Mouse (Mus musculus): ENCODE data around the gene Lmod3. TPM values are rescaled to one million over a fixed set of nuclear protein-coding genes. Genes with fewer than 3 reads are reported as not detected.

Lmod3 gene
- polyA plus RNA-seq (2014; fragmentation: Nextera tagmentation; extraction: Ambion mirVana): not detected in 2 replicates

GRCm38 (mm10) chr6:97252711-97253221 is at the start of gene Lmod3:
Gene Lmod3 (minus strand): TSS chr6:97252759.
- Histone ChIP-seq H3K4me1 (replicated peaks; ENCODE audit: control insufficient read depth, insufficient read depth, low read length) (no peaks in the 10 kb centered on the region), H3K4me2 (ENCODE audit: low read depth, low read length, severe bottlenecking) (no peak within 1 kb of the TSS), H3K27me3 (ENCODE audit: control insufficient read depth, insufficient read depth, low read length) (no peaks in the 10 kb centered on the region), H3K27ac (ENCODE audit: low read depth, low read length) (no peak within 1 kb of the TSS), H3K9me3 (ENCODE audit: control insufficient read depth, low read length) (no peaks in the 10 kb centered on the region), H3K36me3 (ENCODE audit: control insufficient read depth, insufficient read depth, low read length) (no peaks in the 10 kb centered on the region), H3K9ac (ENCODE audit: low read length) (no peak within 1 kb of the TSS), H3K4me3 (ENCODE audit: low read depth, low read length) (no peak within 1 kb of the TSS)
- 34% methylated on average over 9 of the region's 9 CpGs for WGBS
- no peak for DNase-seq (ENCODE audit: low spot score)
- no peak for ATAC-seq (replicated peaks; ENCODE audit: low FRiP score)

GRCm38 (mm10) chr6:97302303-97302702 is 49.7 kb upstream of the Lmod3 start:
- no peak for ATAC-seq (replicated peaks; ENCODE audit: low FRiP score)
- H3K27ac ChIP-seq (ENCODE audit: low read depth, low read length): no peak overlapping the region
- H3K4me2 ChIP-seq (ENCODE audit: low read depth, low read length, severe bottlenecking): no peak overlapping the region
- no peak overlapping the region for H3K9ac ChIP-seq (ENCODE audit: low read length)
- no peak for DNase-seq (ENCODE audit: low spot score)
- H3K36me3 ChIP-seq (ENCODE audit: control insufficient read depth, insufficient read depth, low read length): peaks cover 5% of the 10 kb centered on the region; the same call in 1 of the 2 replicates
- 80% methylated on average over 7 of the region's 7 CpGs for WGBS
- no peaks in the 10 kb centered on the region for H3K9me3 ChIP-seq (ENCODE audit: control insufficient read depth, low read length)
- H3K4me3 ChIP-seq (ENCODE audit: low read depth, low read length): no peak overlapping the region
- H3K4me1 ChIP-seq (replicated peaks; ENCODE audit: control insufficient read depth, insufficient read depth, low read length): peaks cover 2% of the 10 kb centered on the region; the same call in 1 of the 2 replicates
- no peaks in the 10 kb centered on the region for H3K27me3 ChIP-seq (ENCODE audit: control insufficient read depth, insufficient read depth, low read length)

GRCm38 (mm10) chr6:97300659-97301058 is 48.1 kb upstream of the Lmod3 start:
- H3K27me3 ChIP-seq (ENCODE audit: control insufficient read depth, insufficient read depth, low read length): no peaks in the 10 kb centered on the region
- 95% methylated on average over 6 of the region's 6 CpGs for WGBS
- H3K4me3 ChIP-seq (ENCODE audit: low read depth, low read length): no peak overlapping the region
- H3K36me3 ChIP-seq (ENCODE audit: control insufficient read depth, insufficient read depth, low read length): peaks cover 7% of the 10 kb centered on the region; the same call in 1 of the 2 replicates
- no peaks in the 10 kb centered on the region for H3K9me3 ChIP-seq (ENCODE audit: control insufficient read depth, low read length)
- DNase-seq (ENCODE audit: low spot score) (no peak), ATAC-seq (replicated peaks; ENCODE audit: low FRiP score) (no peak)
- no peaks in the 10 kb centered on the region for H3K4me1 ChIP-seq (replicated peaks; ENCODE audit: control insufficient read depth, insufficient read depth, low read length)
- no peak overlapping the region for H3K9ac ChIP-seq (ENCODE audit: low read length)
- H3K27ac ChIP-seq (ENCODE audit: low read depth, low read length): no peak overlapping the region
- no peak overlapping the region for H3K4me2 ChIP-seq (ENCODE audit: low read depth, low read length, severe bottlenecking)

GRCm38 (mm10) chr6:97300180-97300579 is 47.6 kb upstream of the Lmod3 start:
- DNase-seq (ENCODE audit: low spot score) (no peak), ATAC-seq (replicated peaks; ENCODE audit: low FRiP score) (no peak)
- H3K9me3 ChIP-seq (ENCODE audit: control insufficient read depth, low read length): no peaks in the 10 kb centered on the region
- H3K27ac ChIP-seq (ENCODE audit: low read depth, low read length): no peak overlapping the region
- H3K4me3 ChIP-seq (ENCODE audit: low read depth, low read length): no peak overlapping the region
- H3K4me2 ChIP-seq (ENCODE audit: low read depth, low read length, severe bottlenecking): no peak overlapping the region
- H3K27me3 ChIP-seq (ENCODE audit: control insufficient read depth, insufficient read depth, low read length): no peaks in the 10 kb centered on the region
- peaks cover 10% of the 10 kb centered on the region; the same call in 1 of the 2 replicates for H3K36me3 ChIP-seq (ENCODE audit: control insufficient read depth, insufficient read depth, low read length)
- no peaks in the 10 kb centered on the region for H3K4me1 ChIP-seq (replicated peaks; ENCODE audit: control insufficient read depth, insufficient read depth, low read length)
- WGBS: 95% methylated on average over 6 of the region's 6 CpGs
- no peak overlapping the region for H3K9ac ChIP-seq (ENCODE audit: low read length)

- no peak for DNase-seq (ENCODE audit: low spot score)
- no peak overlapping the region for H3K27ac ChIP-seq (ENCODE audit: low read depth, low read length)
- no peaks in the 10 kb centered on the region for H3K27me3 ChIP-seq (ENCODE audit: control insufficient read depth, insufficient read depth, low read length)
- no peaks in the 10 kb centered on the region for H3K4me1 ChIP-seq (replicated peaks; ENCODE audit: control insufficient read depth, insufficient read depth, low read length)
- H3K4me3 ChIP-seq (ENCODE audit: low read depth, low read length): no peak overlapping the region
- peaks cover 5% of the 10 kb centered on the region; the same call in 1 of the 2 replicates for H3K36me3 ChIP-seq (ENCODE audit: control insufficient read depth, insufficient read depth, low read length)
- no peaks in the 10 kb centered on the region for H3K9me3 ChIP-seq (ENCODE audit: control insufficient read depth, low read length)
- ATAC-seq (replicated peaks; ENCODE audit: low FRiP score): no peak
- 93% methylated on average over 3 of the region's 3 CpGs for WGBS
- H3K4me2 ChIP-seq (ENCODE audit: low read depth, low read length, severe bottlenecking): no peak overlapping the region
- no peak overlapping the region for H3K9ac ChIP-seq (ENCODE audit: low read length)
Measured at GRCm38 (mm10) chr6:97297151-97297550, 44.6 kb upstream of the Lmod3 start.

- Histone ChIP-seq H3K9me3 (ENCODE audit: control insufficient read depth, low read length) (no peaks in the 10 kb centered on the region), H3K4me3 (ENCODE audit: low read depth, low read length) (no peak overlapping the region), H3K27me3 (ENCODE audit: control insufficient read depth, insufficient read depth, low read length) (no peaks in the 10 kb centered on the region), H3K9ac (ENCODE audit: low read length) (no peak overlapping the region), H3K4me2 (ENCODE audit: low read depth, low read length, severe bottlenecking) (no peak overlapping the region), H3K4me1 (replicated peaks; ENCODE audit: control insufficient read depth, insufficient read depth, low read length) (peaks cover 5% of the 10 kb centered on the region; the same call in 1 of the 2 replicates), H3K27ac (ENCODE audit: low read depth, low read length) (no peak overlapping the region), H3K36me3 (ENCODE audit: control insufficient read depth, insufficient read depth, low read length) (peaks cover 5% of the 10 kb centered on the region; the same call in 1 of the 2 replicates)
- DNase-seq (ENCODE audit: low spot score) (no peak), ATAC-seq (replicated peaks; ENCODE audit: low FRiP score) (no peak)
- 95% methylated on average over 21 of the region's 21 CpGs for WGBS
Measured at GRCm38 (mm10) chr6:97295866-97296527, 43.4 kb upstream of the Lmod3 start.

- Histone ChIP-seq H3K36me3 (ENCODE audit: control insufficient read depth, insufficient read depth, low read length) (peaks cover 5% of the 10 kb centered on the region; the same call in 1 of the 2 replicates), H3K9ac (ENCODE audit: low read length) (no peak overlapping the region), H3K4me1 (replicated peaks; ENCODE audit: control insufficient read depth, insufficient read depth, low read length) (peaks cover 5% of the 10 kb centered on the region; the same call in 1 of the 2 replicates), H3K4me3 (ENCODE audit: low read depth, low read length) (no peak overlapping the region), H3K27ac (ENCODE audit: low read depth, low read length) (no peak overlapping the region), H3K4me2 (ENCODE audit: low read depth, low read length, severe bottlenecking) (no peak overlapping the region), H3K9me3 (ENCODE audit: control insufficient read depth, low read length) (no peaks in the 10 kb centered on the region), H3K27me3 (ENCODE audit: control insufficient read depth, insufficient read depth, low read length) (no peaks in the 10 kb centered on the region)
- no peak for DNase-seq (ENCODE audit: low spot score)
- no peak for ATAC-seq (replicated peaks; ENCODE audit: low FRiP score)
- WGBS: 91% methylated on average over 9 of the region's 9 CpGs
Measured at GRCm38 (mm10) chr6:97295416-97295815, 42.9 kb upstream of the Lmod3 start.

- WGBS: 88% methylated on average over 12 of the region's 12 CpGs
- H3K4me2 ChIP-seq (ENCODE audit: low read depth, low read length, severe bottlenecking): no peak overlapping the region
- H3K9ac ChIP-seq (ENCODE audit: low read length): no peak overlapping the region
- peaks cover 5% of the 10 kb centered on the region; the same call in 1 of the 2 replicates for H3K36me3 ChIP-seq (ENCODE audit: control insufficient read depth, insufficient read depth, low read length)
- no peaks in the 10 kb centered on the region for H3K9me3 ChIP-seq (ENCODE audit: control insufficient read depth, low read length)
- DNase-seq (ENCODE audit: low spot score) (no peak), ATAC-seq (replicated peaks; ENCODE audit: low FRiP score) (no peak)
- no peaks in the 10 kb centered on the region for H3K27me3 ChIP-seq (ENCODE audit: control insufficient read depth, insufficient read depth, low read length)
- no peak overlapping the region for H3K27ac ChIP-seq (ENCODE audit: low read depth, low read length)
- peaks cover 5% of the 10 kb centered on the region; the same call in 1 of the 2 replicates for H3K4me1 ChIP-seq (replicated peaks; ENCODE audit: control insufficient read depth, insufficient read depth, low read length)
- H3K4me3 ChIP-seq (ENCODE audit: low read depth, low read length): no peak overlapping the region
Measured at GRCm38 (mm10) chr6:97293667-97294569, 41.4 kb upstream of the Lmod3 start.

All from forebrain, embryonic 11.5 days (tissue).